Mouse (Mus musculus): ENCODE measurements around the gene Drc1. TPM values are rescaled to one million over a fixed set of nuclear protein-coding genes. Genes with fewer than 3 reads are reported as not detected.
A peak's percentile ranks its signal among the peaks of the same experiment; 100 is the strongest.

The Drc1 gene
- polyA plus RNA-seq, 2 experiments: 0.14 to 0.50 TPM

GRCm38 (mm10) chr5:30235641-30236126 is 45.5 kb upstream of the Drc1 start:
- WGBS: 87% methylated on average over 2 of the region's 2 CpGs
- Histone ChIP-seq H3K4me2 (replicated peaks; ENCODE audit: low read depth, low read length, severe bottlenecking) (no peak overlapping the region), H3K27ac (replicated peaks; ENCODE audit: low read depth, low read length) (no peak overlapping the region), H3K9me3 (ENCODE audit: control insufficient read depth, low read length) (no peaks in the 10 kb centered on the region), H3K36me3 (ENCODE audit: control insufficient read depth, insufficient read depth, low read length) (0 out of 2 replicates have a peak, but pooled peaks cover under 1% of the 10 kb centered on the region), H3K27me3 (ENCODE audit: control insufficient read depth, insufficient read depth, low read length) (no peaks in the 10 kb centered on the region), H3K4me3 (replicated peaks; ENCODE audit: low read length) (no peak overlapping the region), H3K9ac (ENCODE audit: low read depth, low read length, severe bottlenecking) (no peak overlapping the region), H3K4me1 (ENCODE audit: control insufficient read depth, insufficient read depth, low read length) (peaks cover 12% of the 10 kb centered on the region)
- no peak for TF ChIP-seq POLR2A (IDR thresholded peaks at IDR 0.05; ENCODE audit: borderline replicate concordance, extremely low read depth, insufficient read depth, insufficient read length)
- DNase-seq (ENCODE audit: low spot score): no peak
- ATAC-seq (ENCODE audit: low FRiP score, low read depth): no peak

- no peak for TF ChIP-seq POLR2A (IDR thresholded peaks at IDR 0.05; ENCODE audit: borderline replicate concordance, extremely low read depth, insufficient read depth, insufficient read length)
- Histone ChIP-seq H3K27me3 (ENCODE audit: control insufficient read depth, insufficient read depth, low read length) (no peaks in the 10 kb centered on the region), H3K27ac (replicated peaks; ENCODE audit: low read depth, low read length) (no peak overlapping the region), H3K4me2 (replicated peaks; ENCODE audit: low read depth, low read length, severe bottlenecking) (no peak overlapping the region), H3K4me1 (ENCODE audit: control insufficient read depth, insufficient read depth, low read length) (peaks cover 13% of the 10 kb centered on the region), H3K4me3 (replicated peaks; ENCODE audit: low read length) (no peak overlapping the region), H3K9ac (ENCODE audit: low read depth, low read length, severe bottlenecking) (no peak overlapping the region), H3K36me3 (ENCODE audit: control insufficient read depth, insufficient read depth, low read length) (no peaks in the 10 kb centered on the region), H3K9me3 (ENCODE audit: control insufficient read depth, low read length) (no peaks in the 10 kb centered on the region)
- no peak for DNase-seq (ENCODE audit: low spot score)
- no peak for ATAC-seq (ENCODE audit: low FRiP score, low read depth)
- 93% methylated on average over 5 of the region's 5 CpGs for WGBS
Observed at GRCm38 (mm10) chr5:30238533-30238932, 42.7 kb upstream of the Drc1 start.

GRCm38 (mm10) chr5:30240552-30240951 is 40.6 kb upstream of the Drc1 start:
- H3K9me3 ChIP-seq (ENCODE audit: control insufficient read depth, low read length): no peaks in the 10 kb centered on the region
- no peaks in the 10 kb centered on the region for H3K36me3 ChIP-seq (ENCODE audit: control insufficient read depth, insufficient read depth, low read length)
- H3K4me2 ChIP-seq (replicated peaks; ENCODE audit: low read depth, low read length, severe bottlenecking): no peak overlapping the region
- no peak for ATAC-seq (ENCODE audit: low FRiP score, low read depth)
- H3K27me3 ChIP-seq (ENCODE audit: control insufficient read depth, insufficient read depth, low read length): no peaks in the 10 kb centered on the region
- no peak for TF ChIP-seq POLR2A (IDR thresholded peaks at IDR 0.05; ENCODE audit: borderline replicate concordance, extremely low read depth, insufficient read depth, insufficient read length)
- no peak for DNase-seq (ENCODE audit: low spot score)
- no peak overlapping the region for H3K27ac ChIP-seq (replicated peaks; ENCODE audit: low read depth, low read length)
- H3K4me1 ChIP-seq (ENCODE audit: control insufficient read depth, insufficient read depth, low read length): peaks cover 7% of the 10 kb centered on the region; the same call in 1 of the 2 replicates
- H3K4me3 ChIP-seq (replicated peaks; ENCODE audit: low read length): no peak overlapping the region
- no peak overlapping the region for H3K9ac ChIP-seq (ENCODE audit: low read depth, low read length, severe bottlenecking)
- WGBS: 60% methylated on average over 7 of the region's 7 CpGs

DNA sequence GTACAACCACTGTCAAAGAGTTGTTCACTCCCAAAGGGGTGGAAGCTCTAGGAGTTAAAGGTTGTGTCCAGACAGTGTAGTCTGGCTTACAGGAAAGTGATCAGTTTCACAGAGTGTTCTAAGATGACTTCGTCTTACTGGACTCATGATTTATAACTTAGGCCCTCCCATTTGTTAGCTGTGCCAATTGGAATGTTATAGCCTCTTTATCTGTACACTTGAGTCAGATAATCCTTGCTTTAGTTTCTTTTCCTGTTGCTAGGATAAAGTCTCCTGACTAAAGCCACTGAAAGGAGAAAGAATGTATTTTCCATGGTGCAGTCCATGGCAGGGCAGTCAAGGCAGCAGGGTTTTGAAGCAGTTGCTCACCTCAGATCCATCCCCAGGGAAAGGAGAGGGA is 38.8 kb upstream of the Drc1 start:
- H3K4me1 ChIP-seq (ENCODE audit: control insufficient read depth, insufficient read depth, low read length): peaks cover 7% of the 10 kb centered on the region; the same call in 1 of the 2 replicates
- H3K27ac ChIP-seq (replicated peaks; ENCODE audit: low read depth, low read length): no peak overlapping the region
- ATAC-seq (ENCODE audit: low FRiP score, low read depth) (no peak; the same call in 1 of the 2 replicates), DNase-seq (ENCODE audit: low spot score) (peak; percentile 45)
- no peaks in the 10 kb centered on the region for H3K36me3 ChIP-seq (ENCODE audit: control insufficient read depth, insufficient read depth, low read length)
- H3K9ac ChIP-seq (ENCODE audit: low read depth, low read length, severe bottlenecking): no peak overlapping the region
- no peak overlapping the region for H3K4me2 ChIP-seq (replicated peaks; ENCODE audit: low read depth, low read length, severe bottlenecking)
- H3K27me3 ChIP-seq (ENCODE audit: control insufficient read depth, insufficient read depth, low read length): no peaks in the 10 kb centered on the region
- no peaks in the 10 kb centered on the region for H3K9me3 ChIP-seq (ENCODE audit: control insufficient read depth, low read length)
- TF ChIP-seq POLR2A (IDR thresholded peaks at IDR 0.05; ENCODE audit: borderline replicate concordance, extremely low read depth, insufficient read depth, insufficient read length): no peak
- 53% methylated on average over 1 of the region's 1 CpGs for WGBS
- H3K4me3 ChIP-seq (replicated peaks; ENCODE audit: low read length): no peak overlapping the region

- Histone ChIP-seq H3K4me1 (ENCODE audit: control insufficient read depth, insufficient read depth, low read length) (peaks cover 7% of the 10 kb centered on the region; the same call in 1 of the 2 replicates), H3K9me3 (ENCODE audit: control insufficient read depth, low read length) (no peaks in the 10 kb centered on the region), H3K9ac (ENCODE audit: low read depth, low read length, severe bottlenecking) (no peak overlapping the region), H3K4me3 (replicated peaks; ENCODE audit: low read length) (no peak overlapping the region), H3K36me3 (ENCODE audit: control insufficient read depth, insufficient read depth, low read length) (no peaks in the 10 kb centered on the region), H3K4me2 (replicated peaks; ENCODE audit: low read depth, low read length, severe bottlenecking) (no peak overlapping the region), H3K27ac (replicated peaks; ENCODE audit: low read depth, low read length) (no peak overlapping the region), H3K27me3 (ENCODE audit: control insufficient read depth, insufficient read depth, low read length) (no peaks in the 10 kb centered on the region)
- DNase-seq (ENCODE audit: low spot score) (no peak), ATAC-seq (ENCODE audit: low FRiP score, low read depth) (no peak)
- TF ChIP-seq POLR2A (IDR thresholded peaks at IDR 0.05; ENCODE audit: borderline replicate concordance, extremely low read depth, insufficient read depth, insufficient read length): no peak
- 62% methylated on average over 9 of the region's 9 CpGs for WGBS
Observed at GRCm38 (mm10) chr5:30243741-30244140, 37.4 kb upstream of the Drc1 start.

Data from limb, embryonic 14.5 days (tissue).